Mouse (Mus musculus) forebrain, embryonic 16.5 days (tissue): ENCODE data around the gene Slc25a44. TPM values are rescaled to one million over a fixed set of nuclear protein-coding genes. Genes with fewer than 3 reads are reported as not detected.
"Not testable (repeated sequence)": the region's sequence is repeated elsewhere in the genome, so short reads cannot be mapped to it uniquely, and the experiment has no call there.

Experiments used
- ATAC-seq: fragments of 200-750 bp; cut with Nextera tagmentation; 2 replicates; pipeline ENCODE4 v1.8.0; 2017; ENCODE audit warnings: mild to moderate bottlenecking, moderate library complexity
- H3K27ac ChIP-seq: fragments of 300-500 bp; sonication (generic); 2 replicates; pipeline ENCODE4 v1.5.1; 2014; ENCODE audit warnings: low read length, control low read depth
- H3K27me3 ChIP-seq: fragments of 300-500 bp; sonication (generic); replicated peaks from 2 replicates; pipeline ENCODE4 v1.6.1; 2014; ENCODE audit warnings: low read length; ENCODE audit not compliant: control insufficient read depth, insufficient read depth
- H3K36me3 ChIP-seq: fragments of 300-500 bp; sonication (generic); 2 replicates; pipeline ENCODE4 v1.6.1; 2014; ENCODE audit not compliant: control insufficient read depth, insufficient read depth
- H3K4me1 ChIP-seq: fragments of 300-500 bp; sonication (generic); replicated peaks from 2 replicates; pipeline ENCODE4 v1.6.1; 2014; ENCODE audit warnings: low read length; ENCODE audit not compliant: control insufficient read depth, insufficient read depth
- H3K4me2 ChIP-seq: fragments of 300-500 bp; sonication (generic); 2 replicates; pipeline ENCODE4 v1.6.1; 2014; ENCODE audit warnings: mild to moderate bottlenecking, low read length, control low read depth
- H3K4me3 ChIP-seq: fragments of 300-500 bp; sonication (generic); replicated peaks from 2 replicates; pipeline ENCODE4 v1.5.1; 2014; ENCODE audit warnings: mild to moderate bottlenecking, low read length, control low read depth
- H3K9ac ChIP-seq: fragments of 300-500 bp; sonication (generic); replicated peaks from 2 replicates; pipeline ENCODE4 v1.6.1; 2014; ENCODE audit warnings: low read depth, low read length, control low read depth
- H3K9me3 ChIP-seq: fragments of 300-500 bp; sonication (generic); 2 replicates; pipeline ENCODE4 v1.6.1; 2016; ENCODE audit warnings: low read length; ENCODE audit not compliant: control insufficient read depth
- WGBS: fragments of 180-500 bp; shearing (Covaris S2); extraction: QIAGEN DNeasy Blood & Tissue Kit; methylation state at CpG from one replicate; pipeline ENCODE4 v1.1.7; 2014; 5-methylcytosine and 5-hydroxymethylcytosine counted together
- microRNA-seq: library from miRNA; unstranded; fragments of <30 nt; microRNA quantifications from one replicate; pipeline ENCODE4, GENCODE M21; 2017
- polyA plus RNA-seq: library from polyadenylated mRNA; unstranded; fragments of >200 nt; fragmentation: Nextera tagmentation; extraction: Ambion mirVana; gene quantifications from 2 replicates; pipeline ENCODE4 v1.2.1, GENCODE M21; 2015

Gene Slc25a44
- polyA plus RNA-seq, 1 experiment from 2014 or later, result 37.1 TPM

GRCm38 (mm10) chr3:88366830-88367428 is 58.0 kb downstream of the Slc25a44 start:
- not testable (repeated sequence) for H3K27me3 ChIP-seq, H3K9me3 ChIP-seq, H3K4me1 ChIP-seq, H3K36me3 ChIP-seq
- 0 out of 2 replicates have a peak overlapping the region, but pooled peaks have one; percentile 5 for H3K9ac ChIP-seq
- peak overlapping the region; percentile 28 for H3K4me2 ChIP-seq
- ATAC-seq, result peak; percentile 93
- 4% methylated on average over 18 of the region's 22 CpGs for WGBS
- H3K27ac ChIP-seq, result 0 out of 2 replicates have a peak overlapping the region, but pooled peaks have one; percentile 34
- peak overlapping the region; percentile 25 for H3K4me3 ChIP-seq

GRCm38 (mm10) chr3:88365705-88366361 is 59.1 kb downstream of the Slc25a44 start:
- Histone ChIP-seq H3K4me1 (no peaks in the 10 kb centered on the region), H3K36me3 (peaks cover 8% of the 10 kb centered on the region), H3K4me3 (no peak overlapping the region), H3K9ac (no peak overlapping the region), H3K9me3 (0 out of 2 replicates have a peak, but pooled peaks cover 6% of the 10 kb centered on the region), H3K27me3 (no peaks in the 10 kb centered on the region; the same call in 1 of the 2 replicates), H3K4me2 (no peak overlapping the region), H3K27ac (no peak overlapping the region)
- ATAC-seq, result no peak
- WGBS, result 46% methylated on average over 34 of the region's 34 CpGs

GRCm38 (mm10) chr3:88364337-88364736 is 60.6 kb downstream of the Slc25a44 start, which contains the start of gene Paqr6:
Gene Paqr6, plus strand, starts transcription at chr3:88364584.
- H3K27ac ChIP-seq, result no peak within 1 kb of the TSS
- H3K9ac ChIP-seq, result no peak within 1 kb of the TSS
- H3K36me3 ChIP-seq, result peaks cover 21% of the 10 kb centered on the region
- H3K4me3 ChIP-seq, result no peak within 1 kb of the TSS
- no peaks in the 10 kb centered on the region for H3K4me1 ChIP-seq
- WGBS, result 6% methylated on average over 14 of the region's 16 CpGs
- H3K9me3 ChIP-seq, result no peaks in the 10 kb centered on the region
- ATAC-seq, result no peak
- H3K4me2 ChIP-seq, result no peak within 1 kb of the TSS
- no peaks in the 10 kb centered on the region; the same call in 1 of the 2 replicates for H3K27me3 ChIP-seq

GRCm38 (mm10) chr3:88363700-88364099 is 61.2 kb downstream of the Slc25a44 start:
- Histone ChIP-seq H3K4me3 (no peak overlapping the region), H3K9ac (no peak overlapping the region), H3K36me3 (peaks cover 24% of the 10 kb centered on the region), H3K9me3 (no peaks in the 10 kb centered on the region), H3K27me3 (no peaks in the 10 kb centered on the region; the same call in 1 of the 2 replicates), H3K4me2 (no peak overlapping the region), H3K4me1 (no peaks in the 10 kb centered on the region), H3K27ac (no peak overlapping the region)
- 37% methylated on average over 4 of the region's 4 CpGs for WGBS
- no peak for ATAC-seq

GRCm38 (mm10) chr3:88361612-88362313 is 63.2 kb downstream of the Slc25a44 start:
- H3K27me3 ChIP-seq, result no peaks in the 10 kb centered on the region; the same call in 1 of the 2 replicates
- no peaks in the 10 kb centered on the region for H3K4me1 ChIP-seq
- H3K27ac ChIP-seq, result no peak overlapping the region
- no peak overlapping the region for H3K4me2 ChIP-seq
- WGBS, result 94% methylated on average over 2 of the region's 2 CpGs
- no peak overlapping the region for H3K9ac ChIP-seq
- no peak for ATAC-seq
- H3K36me3 ChIP-seq, result peaks cover 37% of the 10 kb centered on the region
- no peaks in the 10 kb centered on the region for H3K9me3 ChIP-seq
- H3K4me3 ChIP-seq, result no peak overlapping the region

GRCm38 (mm10) chr3:88361096-88361495 is 63.8 kb downstream of the Slc25a44 start:
- ATAC-seq, result no peak
- no peaks in the 10 kb centered on the region for H3K9me3 ChIP-seq
- peaks cover 44% of the 10 kb centered on the region for H3K36me3 ChIP-seq
- H3K4me2 ChIP-seq, result no peak overlapping the region
- no peak overlapping the region for H3K9ac ChIP-seq
- H3K4me3 ChIP-seq, result no peak overlapping the region
- WGBS, result 78% methylated on average over 6 of the region's 6 CpGs
- H3K4me1 ChIP-seq, result no peaks in the 10 kb centered on the region
- H3K27ac ChIP-seq, result no peak overlapping the region
- H3K27me3 ChIP-seq, result no peaks in the 10 kb centered on the region; the same call in 1 of the 2 replicates

Small RNA genes lying within 50 kb of the gene (microRNA-seq; reads per million reads assigned to microRNA genes)
- not detected for gene Mir7011

Other genes starting within 250 kb of the Slc25a44 start
- gene Rhbg, start 170.4 kb downstream of the Slc25a44 start, polyA plus RNA-seq, result not detected in 2 replicates
- gene Gm38392, start 137.9 kb downstream of the Slc25a44 start, polyA plus RNA-seq, result 0.18 and 0.27 TPM in 2 replicates
- gene Tsacc, start 128.1 kb downstream of the Slc25a44 start, polyA plus RNA-seq, result 8.5 and 10.4 TPM in 2 replicates
- gene Cct3, start 128.0 kb downstream of the Slc25a44 start, polyA plus RNA-seq, result 517 and 522 TPM in 2 replicates
- 93.0 and 94.4 TPM in 2 replicates for gene Glmp, start 100.1 kb downstream of the Slc25a44 start, polyA plus RNA-seq
- gene Tmem79, start 89.0 kb downstream of the Slc25a44 start, polyA plus RNA-seq, result 1.4 TPM in 2 replicates
- 57.5 and 65.9 TPM in 2 replicates for gene Smg5, start 88.9 kb downstream of the Slc25a44 start, polyA plus RNA-seq
- 1.1 and 2.3 TPM in 2 replicates for gene Paqr6, start 60.6 kb downstream of the Slc25a44 start, polyA plus RNA-seq
- gene Bglap3, start 52.4 kb downstream of the Slc25a44 start, polyA plus RNA-seq, result not detected in 2 replicates
- gene Bglap2, start 46.4 kb downstream of the Slc25a44 start, polyA plus RNA-seq, result 2.2 TPM in 1 of 2 replicates, not detected in the other
- gene Bglap, start 40.7 kb downstream of the Slc25a44 start, polyA plus RNA-seq, result 1.1 TPM in 1 of 2 replicates, not detected in the other
- gene Pmf1, start 14.8 kb downstream of the Slc25a44 start, polyA plus RNA-seq, result 45.1 and 45.5 TPM in 2 replicates
- 16.5 and 25.8 TPM in 2 replicates for gene Sema4a, start 36.0 kb upstream of the Slc25a44 start, polyA plus RNA-seq
- 26.9 and 30.9 TPM in 2 replicates for gene Lmna, start 84.8 kb upstream of the Slc25a44 start, polyA plus RNA-seq
- gene Mex3a, start 107.3 kb upstream of the Slc25a44 start, polyA plus RNA-seq, result 46.1 and 47.8 TPM in 2 replicates
- not detected in 2 replicates for gene Rab25, start 123.2 kb upstream of the Slc25a44 start, polyA plus RNA-seq
- gene Lamtor2, start 127.9 kb upstream of the Slc25a44 start, polyA plus RNA-seq, result 149 and 193 TPM in 2 replicates
- 43.5 and 46.0 TPM in 2 replicates for gene Ubqln4, start 128.6 kb upstream of the Slc25a44 start, polyA plus RNA-seq
- gene Ssr2, start 150.7 kb upstream of the Slc25a44 start, polyA plus RNA-seq, result 132 and 140 TPM in 2 replicates
- 166 and 210 TPM in 2 replicates for gene Arhgef2, start 180.8 kb upstream of the Slc25a44 start, polyA plus RNA-seq
- gene Rxfp4, start 228.0 kb upstream of the Slc25a44 start, polyA plus RNA-seq, result not detected in 2 replicates